Mouse (Mus musculus) hindbrain, embryonic 12.5 days (tissue): ENCODE measurements around the gene Sh2d3c. TPM values are rescaled to one million over a fixed set of nuclear protein-coding genes. Genes with fewer than 3 reads are reported as not detected.

Source experiments
- ATAC-seq: fragments of 200-750 bp; cut with Nextera tagmentation; 2 replicates; pipeline ENCODE4 v1.8.0; 2017; ENCODE audit warnings: moderate TSS enrichment; ENCODE audit not compliant: low FRiP score
- H3K27ac ChIP-seq: fragments of 300-500 bp; sonication (generic); 2 replicates; pipeline ENCODE4 v1.5.1; 2016; ENCODE audit warnings: mild to moderate bottlenecking
- H3K27me3 ChIP-seq: fragments of 300-500 bp; sonication (generic); 2 replicates; pipeline ENCODE4 v1.6.1; 2016; ENCODE audit warnings: mild to moderate bottlenecking
- H3K36me3 ChIP-seq: fragments of 300-500 bp; sonication (generic); 2 replicates; pipeline ENCODE4 v1.6.1; 2016; ENCODE audit warnings: mild to moderate bottlenecking
- H3K4me1 ChIP-seq: fragments of 300-500 bp; sonication (generic); 2 replicates; pipeline ENCODE4 v1.6.1; 2016
- H3K4me2 ChIP-seq: fragments of 300-500 bp; sonication (generic); replicated peaks from 2 replicates; pipeline ENCODE4 v1.6.1; 2016; ENCODE audit warnings: mild to moderate bottlenecking
- H3K4me3 ChIP-seq: fragments of 300-500 bp; sonication (generic); 2 replicates; pipeline ENCODE4 v1.5.1; 2016; ENCODE audit warnings: mild to moderate bottlenecking
- H3K9ac ChIP-seq: fragments of 300-500 bp; sonication (generic); 2 replicates; pipeline ENCODE4 v1.6.1; 2016; ENCODE audit warnings: mild to moderate bottlenecking, moderate library complexity
- H3K9me3 ChIP-seq: fragments of 300-500 bp; sonication (generic); replicated peaks from 2 replicates; pipeline ENCODE4 v1.6.1; 2016; ENCODE audit warnings: mild to moderate bottlenecking
- WGBS: fragments of 180-500 bp; shearing (Covaris S2); methylation state at CpG from one replicate; pipeline ENCODE4 v1.1.7; 2016; 5-methylcytosine and 5-hydroxymethylcytosine counted together
- polyA plus RNA-seq: library from polyadenylated mRNA; unstranded; fragments of >200 nt; fragmentation: Nextera tagmentation; extraction: Ambion mirVana; gene quantifications from 2 replicates; pipeline ENCODE4 v1.2.1, GENCODE M21; 2016

The Sh2d3c gene
- polyA plus RNA-seq, 1 experiment from 2014 or later = 33.5 TPM

- Histone ChIP-seq H3K4me2 (no peak overlapping the region), H3K9ac (no peak overlapping the region; the same call in 1 of the 2 replicates), H3K4me1 (peaks cover 30% of the 10 kb centered on the region), H3K27me3 (peaks cover 11% of the 10 kb centered on the region), H3K4me3 (no peak overlapping the region), H3K36me3 (peaks cover 41% of the 10 kb centered on the region), H3K9me3 (no peaks in the 10 kb centered on the region), H3K27ac (no peak overlapping the region)
- ATAC-seq = no peak
- 78% methylated on average over 15 of the region's 15 CpGs for WGBS
These were observed 23.6 kb downstream of the Sh2d3c start for GRCm38 (mm10) chr2:32744272-32744982.

GRCm38 (mm10) chr2:32749082-32749481, 28.2 kb downstream of the Sh2d3c start:
- ATAC-seq = no peak
- Histone ChIP-seq H3K4me3 (no peak overlapping the region), H3K27me3 (no peaks in the 10 kb centered on the region), H3K27ac (no peak overlapping the region), H3K4me1 (peaks cover 24% of the 10 kb centered on the region), H3K9ac (no peak overlapping the region), H3K36me3 (peaks cover 56% of the 10 kb centered on the region), H3K4me2 (no peak overlapping the region), H3K9me3 (no peaks in the 10 kb centered on the region)
- WGBS = 87% methylated on average over 16 of the region's 16 CpGs

DNA sequence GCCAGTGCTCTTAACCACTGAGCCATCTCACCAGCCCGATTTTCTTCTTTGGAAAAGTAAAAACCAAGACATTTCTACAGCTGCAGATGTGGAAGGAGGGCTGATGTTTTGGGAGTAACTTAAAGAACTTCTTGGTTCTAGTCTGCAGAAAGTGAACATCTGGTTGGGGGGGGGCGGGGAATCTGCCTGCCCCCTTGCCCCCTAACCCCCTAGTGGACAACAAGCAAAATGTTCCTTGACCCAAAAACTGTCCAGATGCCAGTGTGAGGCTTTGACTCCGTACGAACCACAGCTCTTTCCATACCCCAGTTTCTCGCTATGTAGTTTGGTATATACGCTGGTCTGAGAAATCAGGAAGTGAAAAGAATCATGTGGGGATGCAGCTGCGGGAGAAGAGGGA, 29.3 kb downstream of the Sh2d3c start:
- no peaks in the 10 kb centered on the region for H3K27me3 ChIP-seq
- no peak for ATAC-seq
- no peak overlapping the region for H3K9ac ChIP-seq
- no peak overlapping the region for H3K4me3 ChIP-seq
- no peaks in the 10 kb centered on the region for H3K9me3 ChIP-seq
- peak overlapping the region; percentile 88 for H3K27ac ChIP-seq
- peaks cover 61% of the 10 kb centered on the region for H3K36me3 ChIP-seq
- 73% methylated on average over 7 of the region's 7 CpGs for WGBS
- H3K4me1 ChIP-seq = peaks cover 24% of the 10 kb centered on the region
- H3K4me2 ChIP-seq = peak overlapping the region; percentile 57; the same call in 1 of the 2 replicates

GRCm38 (mm10) chr2:32750887-32751664, 30.2 kb downstream of the Sh2d3c start:
- peaks cover 24% of the 10 kb centered on the region for H3K4me1 ChIP-seq
- H3K36me3 ChIP-seq = peaks cover 52% of the 10 kb centered on the region
- H3K9me3 ChIP-seq = no peaks in the 10 kb centered on the region
- H3K4me3 ChIP-seq = peak overlapping the region; percentile 35
- peak overlapping the region; percentile 88 for H3K27ac ChIP-seq
- no peaks in the 10 kb centered on the region for H3K27me3 ChIP-seq
- H3K9ac ChIP-seq = peak overlapping the region; percentile 63
- ATAC-seq = peak; percentile 87
- WGBS = 7% methylated on average over 31 of the region's 31 CpGs
- peak overlapping the region; percentile 57 for H3K4me2 ChIP-seq

- peak overlapping the region; percentile 88 for H3K27ac ChIP-seq
- H3K4me1 ChIP-seq = peaks cover 24% of the 10 kb centered on the region
- H3K4me3 ChIP-seq = peak overlapping the region; percentile 35
- no peak for ATAC-seq
- H3K27me3 ChIP-seq = no peaks in the 10 kb centered on the region
- WGBS = 17% methylated on average over 9 of the region's 10 CpGs
- no peaks in the 10 kb centered on the region for H3K9me3 ChIP-seq
- H3K4me2 ChIP-seq = peak overlapping the region; percentile 57
- H3K9ac ChIP-seq = peak overlapping the region; percentile 63
- peaks cover 47% of the 10 kb centered on the region for H3K36me3 ChIP-seq
These were observed 30.8 kb downstream of the Sh2d3c start for GRCm38 (mm10) chr2:32751665-32752033.

DNA sequence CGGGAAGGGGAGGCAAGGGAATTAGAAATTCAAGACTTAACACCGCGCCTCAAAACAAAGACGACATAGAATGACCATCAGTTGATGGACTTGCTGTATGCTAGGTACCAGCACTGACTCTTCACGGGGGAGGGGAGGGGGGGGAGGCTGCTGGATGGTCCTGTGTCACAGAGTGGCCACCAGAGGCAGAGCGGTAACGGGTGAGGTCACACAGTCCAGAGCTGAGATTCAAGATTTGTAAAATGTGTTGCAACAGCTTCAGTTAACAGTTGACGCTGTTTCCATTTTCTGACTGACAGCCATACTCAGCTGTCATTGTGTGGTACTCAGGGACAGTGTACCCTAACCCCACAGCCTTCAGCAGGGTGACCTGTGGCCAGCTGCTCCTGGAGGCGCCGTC, 31.3 kb downstream of the Sh2d3c start:
- no peak for ATAC-seq
- Histone ChIP-seq H3K4me2 (peak overlapping the region; percentile 57), H3K4me3 (peak overlapping the region; percentile 35), H3K27me3 (no peaks in the 10 kb centered on the region), H3K36me3 (peaks cover 41% of the 10 kb centered on the region), H3K9ac (peak overlapping the region; percentile 63; the same call in 1 of the 2 replicates), H3K4me1 (peaks cover 24% of the 10 kb centered on the region), H3K9me3 (no peaks in the 10 kb centered on the region), H3K27ac (peak overlapping the region; percentile 88)
- WGBS = 62% methylated on average over 10 of the region's 10 CpGs

GRCm38 (mm10) chr2:32756674-32757055, 35.8 kb downstream of the Sh2d3c start:
- Histone ChIP-seq H3K27me3 (no peaks in the 10 kb centered on the region), H3K27ac (no peak overlapping the region), H3K4me2 (peak overlapping the region; percentile 55; the same call in 1 of the 2 replicates), H3K36me3 (peaks cover 37% of the 10 kb centered on the region), H3K4me1 (peaks cover 25% of the 10 kb centered on the region), H3K4me3 (no peak overlapping the region), H3K9me3 (no peaks in the 10 kb centered on the region), H3K9ac (no peak overlapping the region)
- ATAC-seq = peak; percentile 41; the same call in 1 of the 2 replicates
- WGBS = 34% methylated on average over 6 of the region's 6 CpGs

- peaks cover 43% of the 10 kb centered on the region for H3K36me3 ChIP-seq
- peak within 1 kb of the TSS; percentile 84 for H3K9ac ChIP-seq
- no peaks in the 10 kb centered on the region for H3K9me3 ChIP-seq
- ATAC-seq = peak; percentile 92
- peaks cover 19% of the 10 kb centered on the region for H3K4me1 ChIP-seq
- WGBS = under 1% methylated on average over 65 of the region's 66 CpGs
- H3K4me3 ChIP-seq = peak within 1 kb of the TSS; percentile 71
- peak within 1 kb of the TSS; percentile 55 for H3K4me2 ChIP-seq
- no peaks in the 10 kb centered on the region for H3K27me3 ChIP-seq
- peak within 1 kb of the TSS; percentile 90 for H3K27ac ChIP-seq
These were observed 36.4 kb downstream of the Sh2d3c start, which contains the start of gene Tor2a for GRCm38 (mm10) chr2:32757056-32757845. TSS of gene Tor2a (plus strand) at chr2:32757234.

GRCm38 (mm10) chr2:32758503-32758902, 37.6 kb downstream of the Sh2d3c start:
- Histone ChIP-seq H3K9me3 (no peaks in the 10 kb centered on the region), H3K4me2 (no peak overlapping the region), H3K27me3 (no peaks in the 10 kb centered on the region), H3K9ac (peak overlapping the region; percentile 84; the same call in 1 of the 2 replicates), H3K4me3 (no peak overlapping the region), H3K4me1 (peaks cover 16% of the 10 kb centered on the region), H3K36me3 (peaks cover 47% of the 10 kb centered on the region), H3K27ac (no peak overlapping the region)
- no peak for ATAC-seq
- WGBS = 66% methylated on average over 8 of the region's 8 CpGs

DNA sequence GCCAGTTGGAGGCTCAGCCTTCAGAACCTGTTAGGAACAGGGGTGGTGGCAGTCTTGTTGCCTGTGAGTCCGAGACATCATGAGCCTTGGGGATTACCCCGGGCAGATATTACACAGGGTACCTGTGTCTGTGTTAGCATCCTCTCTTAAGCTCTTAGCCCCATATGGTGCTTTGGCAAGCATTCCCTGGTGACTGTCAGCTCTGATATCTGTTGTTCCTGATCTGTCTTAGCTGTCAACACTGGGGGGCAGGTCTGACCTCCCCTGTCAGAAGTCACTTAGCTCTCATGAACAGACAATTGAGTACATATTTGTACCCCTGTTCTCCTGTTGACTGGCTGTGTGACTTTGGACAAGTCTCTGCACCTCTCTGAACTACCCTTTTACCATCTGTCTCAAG, 38.1 kb downstream of the Sh2d3c start:
- Histone ChIP-seq H3K9ac (no peak overlapping the region), H3K9me3 (no peaks in the 10 kb centered on the region), H3K4me3 (no peak overlapping the region), H3K27me3 (no peaks in the 10 kb centered on the region), H3K27ac (no peak overlapping the region), H3K4me1 (peaks cover 16% of the 10 kb centered on the region), H3K36me3 (peaks cover 44% of the 10 kb centered on the region), H3K4me2 (no peak overlapping the region)
- no peak for ATAC-seq
- WGBS = 93% methylated on average over 2 of the region's 2 CpGs

DNA sequence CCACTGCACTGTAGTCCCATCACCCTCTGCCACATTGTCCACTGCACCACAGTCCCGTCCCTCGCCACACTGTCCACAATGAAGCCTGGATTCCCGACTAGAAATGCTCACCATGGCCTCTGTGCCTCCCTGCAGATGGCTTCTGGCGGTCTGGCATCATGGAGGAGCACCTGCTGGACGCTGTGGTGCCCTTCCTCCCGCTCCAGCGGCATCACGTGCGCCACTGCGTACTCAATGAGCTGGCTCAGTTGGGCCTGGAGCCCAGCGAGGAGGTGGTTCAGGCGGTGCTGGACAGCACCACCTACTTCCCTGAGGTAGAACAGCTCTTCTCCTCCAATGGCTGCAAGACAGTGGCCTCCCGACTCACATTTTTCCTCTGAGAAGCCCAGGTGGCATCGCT, 40.5 kb downstream of the Sh2d3c start:
- no peak for ATAC-seq
- no peaks in the 10 kb centered on the region for H3K9me3 ChIP-seq
- no peak overlapping the region for H3K27ac ChIP-seq
- 88% methylated on average over 14 of the region's 14 CpGs for WGBS
- H3K27me3 ChIP-seq = no peaks in the 10 kb centered on the region
- H3K9ac ChIP-seq = no peak overlapping the region
- peaks cover 34% of the 10 kb centered on the region for H3K36me3 ChIP-seq
- peaks cover 16% of the 10 kb centered on the region for H3K4me1 ChIP-seq
- H3K4me2 ChIP-seq = no peak overlapping the region
- H3K4me3 ChIP-seq = no peak overlapping the region

DNA sequence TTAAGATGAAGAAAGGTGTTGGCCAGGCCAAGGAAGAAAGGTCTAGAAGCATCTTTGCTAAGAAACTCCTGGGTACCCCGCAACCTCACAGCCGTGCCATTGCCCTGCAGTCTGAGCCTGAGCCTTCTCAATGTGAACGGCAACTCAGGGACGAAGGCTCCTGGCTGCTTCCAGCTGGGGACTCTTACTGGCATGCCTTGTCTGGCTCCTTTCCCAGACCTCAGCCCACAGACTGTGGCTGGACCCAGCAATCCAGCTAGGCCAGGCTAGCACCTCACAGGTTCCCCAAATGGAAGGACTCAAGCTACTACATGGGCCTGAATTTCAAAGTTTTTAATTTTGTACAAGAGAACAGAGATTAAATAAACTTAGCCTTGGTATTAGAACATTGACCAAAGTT, 41.0 kb downstream of the Sh2d3c start:
- WGBS = 90% methylated on average over 4 of the region's 4 CpGs
- no peak for ATAC-seq

More for the DNA sequence above, 41.0 kb downstream of the Sh2d3c start:
- Histone ChIP-seq H3K36me3 (peaks cover 34% of the 10 kb centered on the region), H3K4me2 (no peak overlapping the region), H3K9ac (no peak overlapping the region), H3K27ac (no peak overlapping the region), H3K9me3 (no peaks in the 10 kb centered on the region), H3K4me3 (no peak overlapping the region), H3K4me1 (peaks cover 20% of the 10 kb centered on the region), H3K27me3 (no peaks in the 10 kb centered on the region)
